Mouse (Mus musculus): ENCODE data around the gene Slc13a3.

GRCm38 (mm10) chr2:165459663-165460062 lies 13.4 kb downstream of the Slc13a3 start:
- TF ChIP-seq CTCF (IDR thresholded peaks at IDR 0.05; ENCODE audit: low read depth, low read length) (no peak), POLR2A (IDR thresholded peaks at IDR 0.05; ENCODE audit: borderline replicate concordance, low read depth, low read length) (no peak)
